Mouse (Mus musculus): ENCODE results near the gene Pcbp3. TPM values are rescaled to one million over a fixed set of nuclear protein-coding genes. Genes with fewer than 3 reads are reported as not detected.

The Pcbp3 gene
- polyA plus RNA-seq, 1 experiment, result 250 TPM

DNA sequence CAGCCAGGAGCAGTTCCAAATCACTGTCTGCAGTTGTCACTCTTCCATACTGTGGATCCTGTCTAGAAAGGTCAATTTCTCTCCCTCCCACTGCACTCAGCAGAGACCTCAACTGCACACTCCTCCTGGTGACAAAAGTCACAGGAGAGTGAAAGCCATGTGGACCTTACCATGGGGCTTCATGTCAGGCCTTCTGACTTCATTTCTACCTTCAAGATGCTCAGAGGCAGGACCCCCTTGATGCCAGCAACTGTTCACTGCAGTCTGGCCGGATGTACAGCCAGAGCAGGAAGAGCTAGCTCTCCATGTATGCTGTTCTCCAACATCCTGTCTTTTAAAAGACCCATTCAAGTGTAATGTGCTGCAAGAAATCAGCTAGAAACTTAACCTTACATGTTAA is 29.9 kb downstream of the Pcbp3 start:
- DNase-seq (ENCODE audit: extremely low spot score in 1 of 2, low spot score in 1 of 2), result no peak

DNA sequence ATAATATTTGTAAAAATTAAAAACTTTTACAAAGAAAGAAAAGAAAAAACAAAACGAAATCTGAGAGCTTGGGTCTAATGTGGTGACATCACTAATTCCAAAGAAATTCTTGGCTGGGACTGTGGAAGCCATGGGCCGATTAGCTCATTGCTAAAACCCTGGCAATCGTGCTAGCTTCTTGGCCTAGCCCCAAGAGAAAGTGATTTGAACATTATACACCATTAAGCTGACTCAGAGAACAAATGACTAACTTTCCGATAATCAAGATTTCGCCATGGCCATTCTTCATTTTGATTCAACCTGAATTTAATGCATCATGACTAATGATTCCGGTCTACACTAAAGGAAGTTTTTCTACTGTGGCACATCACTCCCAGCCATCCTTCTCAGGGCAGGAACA is 30.6 kb downstream of the Pcbp3 start:
- DNase-seq (ENCODE audit: extremely low spot score in 1 of 2, low spot score in 1 of 2), result peak in 1 of 2 experiments; percentile 27

GRCm38 (mm10) chr10:76924441-76924840 is 37.2 kb downstream of the Pcbp3 start:
- no peak for DNase-seq (ENCODE audit: extremely low spot score in 1 of 2, low spot score in 1 of 2)

DNA sequence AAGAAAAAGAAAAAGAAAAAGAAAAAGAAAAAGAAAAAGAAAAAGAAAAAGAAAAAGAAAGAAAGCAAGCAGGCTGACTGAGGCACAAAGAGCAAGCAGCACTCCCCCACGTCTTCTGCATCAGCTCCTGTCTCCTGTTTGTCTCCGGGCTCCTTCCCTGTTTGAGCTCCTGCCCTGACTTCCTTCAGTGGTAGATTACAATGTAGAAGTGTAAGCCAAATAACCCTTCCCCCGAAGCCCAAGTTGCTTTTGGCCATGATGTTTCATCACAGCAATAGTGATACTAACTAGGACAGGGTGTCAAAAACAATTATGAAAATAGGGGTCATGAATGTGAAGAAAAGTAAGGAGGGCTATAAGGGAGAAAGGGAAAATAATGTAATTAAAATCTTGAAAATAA is 43.6 kb downstream of the Pcbp3 start:
- no peak for DNase-seq (ENCODE audit: extremely low spot score in 1 of 2, low spot score in 1 of 2)

- no peak for DNase-seq (ENCODE audit: extremely low spot score in 1 of 2, low spot score in 1 of 2)
These were observed 55.3 kb downstream of the Pcbp3 start for GRCm38 (mm10) chr10:76906434-76906833.

- no peak for DNase-seq (ENCODE audit: extremely low spot score in 1 of 2, low spot score in 1 of 2)
These were observed 55.7 kb downstream of the Pcbp3 start for GRCm38 (mm10) chr10:76905935-76906341.

DNA sequence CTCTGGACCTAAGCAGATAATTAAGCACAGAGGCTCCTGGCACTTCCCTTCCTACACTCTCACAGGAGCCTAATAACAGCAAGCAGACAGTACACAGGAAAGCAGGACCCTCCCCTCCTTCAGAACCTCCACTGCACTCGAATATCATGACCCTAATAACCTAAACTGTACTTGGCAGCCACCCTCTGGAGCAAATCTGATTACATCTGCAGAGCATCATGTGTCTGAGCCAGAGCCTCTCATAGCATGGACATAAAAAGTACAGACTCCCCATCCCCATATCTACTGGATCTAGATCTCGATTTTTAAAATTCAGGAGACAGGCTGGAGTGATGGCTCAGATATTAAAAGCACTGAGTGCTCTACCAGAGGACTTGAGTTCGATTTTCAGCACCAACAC is 58.0 kb downstream of the Pcbp3 start:
- DNase-seq (ENCODE audit: extremely low spot score in 1 of 2, low spot score in 1 of 2), result no peak

- DNase-seq (ENCODE audit: extremely low spot score in 1 of 2, low spot score in 1 of 2), result no peak
These were observed 58.6 kb downstream of the Pcbp3 start for GRCm38 (mm10) chr10:76903099-76903498.

- DNase-seq (ENCODE audit: extremely low spot score in 1 of 2, low spot score in 1 of 2), result peak in 1 of 2 experiments; percentile 13
These were observed 59.1 kb downstream of the Pcbp3 start for GRCm38 (mm10) chr10:76902588-76902987.

GRCm38 (mm10) chr10:76898428-76898827 is 63.3 kb downstream of the Pcbp3 start:
- no peak for DNase-seq (ENCODE audit: extremely low spot score in 1 of 2, low spot score in 1 of 2)

DNA sequence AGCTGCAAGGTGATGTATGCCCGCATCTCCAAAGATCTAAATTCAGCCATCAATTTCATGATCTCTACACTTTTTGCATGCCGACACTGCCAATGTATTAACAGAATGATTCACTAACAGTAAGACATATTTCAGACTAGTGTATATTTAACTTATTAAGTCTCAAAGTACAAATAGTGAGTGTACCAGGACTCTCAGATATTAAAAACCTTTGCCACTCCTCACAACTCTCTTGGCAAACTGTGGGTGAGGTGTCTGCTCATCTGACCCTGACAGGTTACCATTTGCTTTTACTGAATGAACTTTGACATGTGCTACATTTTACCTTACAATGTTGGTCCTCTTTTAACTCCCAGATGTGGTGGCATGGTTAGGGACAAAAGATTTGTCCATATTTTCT is 70.2 kb downstream of the Pcbp3 start:
- DNase-seq (ENCODE audit: extremely low spot score in 1 of 2, low spot score in 1 of 2), result no peak

- DNase-seq (ENCODE audit: extremely low spot score in 1 of 2, low spot score in 1 of 2), result no peak
These were observed 78.0 kb downstream of the Pcbp3 start for GRCm38 (mm10) chr10:76883442-76884244.

GRCm38 (mm10) chr10:76882644-76883441 is 78.8 kb downstream of the Pcbp3 start:
- DNase-seq (ENCODE audit: extremely low spot score in 1 of 2, low spot score in 1 of 2), result no peak

GRCm38 (mm10) chr10:76881900-76882299 is 79.8 kb downstream of the Pcbp3 start:
- no peak for DNase-seq (ENCODE audit: extremely low spot score in 1 of 2, low spot score in 1 of 2)

- no peak for DNase-seq (ENCODE audit: extremely low spot score in 1 of 2, low spot score in 1 of 2)
These were observed 86.4 kb downstream of the Pcbp3 start for GRCm38 (mm10) chr10:76875310-76875709.

DNA sequence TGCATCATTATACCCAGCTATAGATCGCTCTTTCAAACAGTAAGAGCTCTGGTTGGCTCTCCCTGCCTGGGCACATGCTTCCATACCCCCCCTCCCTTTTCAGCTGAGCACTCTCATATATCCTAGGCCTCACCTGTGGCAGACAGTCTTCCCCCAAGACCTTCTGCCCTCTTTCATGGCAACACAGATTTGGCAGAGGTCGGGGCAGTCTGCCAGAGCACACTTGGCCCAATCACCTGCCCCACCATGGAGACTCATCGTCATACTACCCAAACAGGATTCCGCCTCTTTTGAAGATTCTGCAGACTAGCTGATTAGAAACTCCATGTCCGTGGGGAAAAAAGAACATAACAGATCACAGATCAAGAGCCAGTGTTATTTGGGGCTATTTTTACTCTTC is 86.8 kb downstream of the Pcbp3 start:
- DNase-seq (ENCODE audit: extremely low spot score in 1 of 2, low spot score in 1 of 2), result no peak

GRCm38 (mm10) chr10:76874398-76874797 is 87.3 kb downstream of the Pcbp3 start:
- no peak for DNase-seq (ENCODE audit: extremely low spot score in 1 of 2, low spot score in 1 of 2)

- peak; percentile 22 to 58 for DNase-seq (ENCODE audit: extremely low spot score in 1 of 2, low spot score in 1 of 2)
These were observed 87.7 kb downstream of the Pcbp3 start for GRCm38 (mm10) chr10:76873948-76874347.

DNA sequence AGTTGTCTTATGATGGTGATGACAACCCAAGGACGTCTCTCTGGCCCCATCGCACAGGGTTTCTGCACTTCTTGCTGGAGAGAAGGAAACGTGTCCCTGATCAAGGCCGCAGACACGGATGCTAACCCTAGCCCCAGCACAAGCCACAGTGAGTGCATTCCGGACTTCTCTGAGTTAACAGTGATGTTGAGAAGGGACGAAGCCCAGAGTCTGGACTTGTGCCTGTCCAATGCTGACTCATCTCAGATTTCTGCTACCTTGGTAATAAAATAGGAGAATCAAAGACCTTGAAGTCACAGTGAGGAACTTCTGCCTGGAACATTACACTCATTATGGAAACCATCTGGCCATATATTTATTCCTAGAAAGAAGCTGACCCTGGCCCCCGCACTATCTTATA is 89.0 kb downstream of the Pcbp3 start:
- no peak for DNase-seq (ENCODE audit: extremely low spot score in 1 of 2, low spot score in 1 of 2)

DNA sequence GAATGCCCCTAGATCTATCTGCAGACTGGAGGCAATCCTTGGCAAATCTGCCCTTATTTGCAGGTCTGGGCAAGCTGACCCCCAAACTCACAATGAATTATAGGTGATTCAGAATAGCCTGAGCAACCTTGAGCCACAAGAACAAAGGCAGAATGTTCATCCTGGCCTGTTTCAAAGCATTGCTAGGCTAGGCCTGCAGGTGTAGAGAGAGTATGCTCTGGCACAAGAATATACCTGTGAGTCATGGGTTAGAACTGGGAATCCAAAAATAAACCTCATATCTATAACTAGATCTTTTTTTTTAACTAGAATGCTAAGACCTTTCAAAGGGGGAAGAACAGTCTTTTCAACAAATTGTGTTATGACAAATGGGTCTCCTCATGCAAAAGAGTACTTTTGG is 95.8 kb downstream of the Pcbp3 start:
- no peak for DNase-seq (ENCODE audit: extremely low spot score in 1 of 2, low spot score in 1 of 2)

DNA sequence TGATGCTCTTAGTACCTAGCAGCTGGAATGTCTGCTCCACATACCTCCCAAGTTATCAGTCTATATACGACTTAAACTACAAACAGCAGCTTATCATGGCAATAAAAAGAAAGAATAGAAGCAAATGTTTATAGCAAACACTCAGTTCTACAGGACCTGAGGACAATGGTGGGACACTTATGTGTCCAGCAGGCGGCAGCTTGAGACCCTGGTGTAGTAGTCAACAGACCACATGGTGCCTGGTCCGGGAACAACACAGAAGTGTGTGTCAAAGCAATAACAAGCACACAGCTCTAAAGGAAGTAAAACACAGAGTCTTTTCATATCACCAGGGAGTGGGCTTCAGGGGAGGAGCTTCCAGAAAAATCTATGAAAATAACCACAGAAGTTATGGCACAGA is 100.7 kb downstream of the Pcbp3 start:
- DNase-seq (ENCODE audit: extremely low spot score in 1 of 2, low spot score in 1 of 2), result no peak
